Mouse (Mus musculus) heart, embryonic 11.5 days (tissue): ENCODE measurements at regions not wholly inside any gene's neighbourhood (a gene's known extent, or its start where the extent isn't known, plus 50 kb on each side); places are given as distances from the start of the nearest gene placed in this dataset.
"Not testable (repeated sequence)": the region's sequence is repeated elsewhere in the genome, so short reads cannot be mapped to it uniquely, and the experiment has no call there.

Source experiments
- ATAC-seq: fragments of 200-750 bp; cut with Nextera tagmentation; replicated peaks from 2 replicates; pipeline ENCODE4 v1.8.0; 2017; ENCODE audit warnings: moderate library complexity; ENCODE audit not compliant: insufficient number of reproducible peaks, low FRiP score, low TSS enrichment
- H3K27ac ChIP-seq: fragments of 300-500 bp; sonication (generic); 2 replicates; pipeline ENCODE4 v1.5.1; 2014; ENCODE audit warnings: mild to moderate bottlenecking, low read depth, low read length
- H3K27me3 ChIP-seq: fragments of 300-500 bp; sonication (generic); 2 replicates; pipeline ENCODE4 v1.6.1; 2014; ENCODE audit warnings: mild to moderate bottlenecking, low read length, mixed read lengths; ENCODE audit not compliant: control insufficient read depth, insufficient read depth
- H3K36me3 ChIP-seq: fragments of 300-500 bp; sonication (generic); 2 replicates; pipeline ENCODE4 v1.6.1; 2014; ENCODE audit warnings: mild to moderate bottlenecking, low read length, moderate library complexity, mixed read lengths; ENCODE audit not compliant: control insufficient read depth, insufficient read depth
- H3K4me1 ChIP-seq: fragments of 300-500 bp; sonication (generic); 2 replicates; pipeline ENCODE4 v1.6.1; 2014; ENCODE audit warnings: low read length; ENCODE audit not compliant: control insufficient read depth, insufficient read depth
- H3K4me2 ChIP-seq: fragments of 300-500 bp; sonication (generic); 2 replicates; pipeline ENCODE4 v1.6.1; 2014; ENCODE audit warnings: mild to moderate bottlenecking, moderate library complexity
- H3K4me3 ChIP-seq: fragments of 300-500 bp; sonication (generic); 2 replicates; pipeline ENCODE4 v1.5.1; 2014; ENCODE audit warnings: low read depth, low read length
- H3K9ac ChIP-seq: fragments of 300-500 bp; sonication (generic); 2 replicates; pipeline ENCODE4 v1.6.1; 2014; ENCODE audit warnings: mild to moderate bottlenecking, low read depth, low read length, moderate library complexity
- H3K9me3 ChIP-seq: fragments of 300-500 bp; sonication (generic); replicated peaks from 2 replicates; pipeline ENCODE4 v1.6.1; 2016; ENCODE audit warnings: low read length; ENCODE audit not compliant: control insufficient read depth
- WGBS: fragments of 180-500 bp; shearing (Covaris S2); extraction: QIAGEN DNeasy Blood & Tissue Kit; methylation state at CpG from one replicate; pipeline ENCODE4 v1.1.7; 2014; ENCODE audit not compliant: insufficient replicate concordance; 5-methylcytosine and 5-hydroxymethylcytosine counted together

DNA sequence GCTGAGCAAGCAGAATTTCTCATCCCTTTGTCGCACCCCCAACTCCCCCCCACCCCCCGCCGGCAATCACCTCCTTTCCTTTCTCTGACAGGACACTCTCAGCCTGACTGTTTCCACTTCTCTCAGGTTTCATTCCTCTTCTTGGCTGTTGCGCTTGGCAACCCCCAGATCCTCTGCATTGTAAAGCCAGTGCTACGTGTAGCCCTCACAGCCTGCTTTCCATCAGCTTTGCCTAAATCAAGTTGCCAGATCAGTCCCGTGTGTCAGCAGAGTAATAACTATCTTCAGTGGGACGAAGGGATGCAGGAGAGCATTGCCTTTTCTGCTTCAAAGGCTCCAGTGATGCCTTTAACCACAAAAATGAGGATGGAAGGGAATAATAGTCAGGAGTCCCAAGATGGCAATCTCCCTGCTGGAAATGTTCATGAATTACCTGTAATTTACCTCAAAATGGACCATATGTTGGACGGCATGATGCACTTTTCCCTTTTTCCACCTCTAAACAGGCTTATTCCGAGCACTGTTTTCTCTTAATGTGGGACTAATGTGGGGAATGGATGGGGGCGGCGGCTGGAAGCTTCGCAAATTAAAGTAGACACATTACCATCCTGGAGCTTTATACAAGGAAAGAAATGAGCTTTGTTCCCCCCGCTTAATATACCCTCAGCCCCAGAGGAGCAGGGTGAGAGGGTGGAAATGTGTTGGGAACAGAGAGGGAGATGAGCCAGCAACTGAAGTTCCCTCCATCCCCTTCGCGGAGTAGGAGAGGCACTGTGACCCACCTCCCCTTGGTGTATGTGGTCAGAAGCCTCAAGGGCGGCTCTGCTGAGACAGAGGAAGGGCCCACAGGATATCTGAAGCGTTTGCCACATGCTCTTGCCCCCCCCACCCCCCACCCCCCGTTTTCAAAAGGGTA, 168.3 kb upstream of the Npvf start:
- no peak for ATAC-seq
- H3K4me1 ChIP-seq, result peaks cover 9% of the 10 kb centered on the region
- no peak overlapping the region for H3K4me2 ChIP-seq
- H3K9ac ChIP-seq, result no peak overlapping the region
- no peaks in the 10 kb centered on the region for H3K9me3 ChIP-seq
- peak overlapping the region; percentile 13; the same call in 1 of the 2 replicates for H3K27ac ChIP-seq
- no peak overlapping the region for H3K4me3 ChIP-seq
- no peaks in the 10 kb centered on the region for H3K36me3 ChIP-seq
- WGBS, result 49% methylated on average over 18 of the region's 18 CpGs
- 0 out of 2 replicates have a peak, but pooled peaks cover 4% of the 10 kb centered on the region for H3K27me3 ChIP-seq

DNA sequence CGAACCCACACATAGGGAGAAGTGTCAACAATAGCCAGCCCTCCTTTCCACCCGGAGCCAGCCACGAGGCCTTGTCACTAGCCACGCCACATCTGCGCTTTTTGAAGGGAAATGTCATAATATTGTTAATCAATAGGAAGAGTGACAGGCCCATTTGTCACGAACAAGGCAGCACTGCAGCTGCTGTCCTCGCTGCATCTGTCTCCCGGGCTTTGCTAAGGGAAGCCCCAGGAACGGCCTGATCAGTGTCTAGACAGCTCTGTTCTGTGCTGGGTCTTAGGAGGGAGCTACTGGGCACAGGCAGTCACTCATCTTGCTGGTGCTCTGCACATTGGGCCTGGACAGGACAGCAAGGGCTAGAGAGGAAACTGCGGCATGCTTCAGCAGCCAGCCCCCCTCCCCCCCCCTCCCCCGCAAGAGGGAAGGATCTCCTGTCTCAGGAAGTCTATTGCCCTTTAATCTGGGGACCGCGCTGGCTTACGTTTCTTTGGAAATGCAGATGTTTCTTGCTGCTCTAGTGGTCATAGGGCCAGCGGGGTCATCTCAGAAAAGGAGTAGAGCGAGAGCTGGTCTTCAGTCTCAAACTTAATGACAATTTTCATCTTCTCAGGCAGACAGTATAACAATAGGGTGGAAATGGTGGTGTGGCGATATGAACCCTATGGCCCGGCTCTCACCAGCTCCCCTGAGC, 169.1 kb upstream of the Npvf start:
- Histone ChIP-seq H3K4me2 (0 out of 2 replicates have a peak overlapping the region, but pooled peaks have one; percentile 7), H3K27ac (no peak overlapping the region), H3K36me3 (no peaks in the 10 kb centered on the region), H3K27me3 (0 out of 2 replicates have a peak, but pooled peaks cover 4% of the 10 kb centered on the region), H3K4me3 (no peak overlapping the region), H3K4me1 (peaks cover 9% of the 10 kb centered on the region), H3K9me3 (no peaks in the 10 kb centered on the region), H3K9ac (no peak overlapping the region)
- 15% methylated on average over 17 of the region's 18 CpGs for WGBS
- ATAC-seq, result 0 out of 2 replicates have a peak, but pooled peaks have one; percentile 47

DNA sequence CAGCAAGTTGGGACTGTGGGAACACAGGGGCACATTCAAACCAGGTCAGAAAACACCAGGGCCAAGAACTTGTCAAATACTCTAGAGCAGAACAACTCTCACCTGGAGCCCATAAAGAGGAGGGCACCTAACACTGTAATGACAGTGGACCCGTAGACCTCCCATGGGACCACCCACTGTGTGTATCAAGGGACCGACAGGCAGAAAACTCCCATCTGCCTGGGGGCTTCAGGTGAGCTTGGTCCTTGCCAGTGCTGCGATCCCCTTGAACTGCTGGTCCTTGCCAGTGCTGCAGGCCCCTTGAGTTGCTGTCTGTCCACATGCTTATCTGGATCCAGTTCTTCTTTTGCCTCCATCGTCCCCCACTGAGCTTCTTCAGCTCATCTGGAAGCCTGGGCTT, 170.2 kb upstream of the Npvf start:
- Histone ChIP-seq H3K36me3 (no peaks in the 10 kb centered on the region), H3K9ac (no peak overlapping the region), H3K9me3 (no peaks in the 10 kb centered on the region), H3K4me1 (peaks cover 9% of the 10 kb centered on the region), H3K27ac (no peak overlapping the region), H3K4me3 (no peak overlapping the region), H3K4me2 (no peak overlapping the region), H3K27me3 (0 out of 2 replicates have a peak, but pooled peaks cover 4% of the 10 kb centered on the region)
- no peak for ATAC-seq
- 60% methylated on average over 4 of the region's 4 CpGs for WGBS

DNA sequence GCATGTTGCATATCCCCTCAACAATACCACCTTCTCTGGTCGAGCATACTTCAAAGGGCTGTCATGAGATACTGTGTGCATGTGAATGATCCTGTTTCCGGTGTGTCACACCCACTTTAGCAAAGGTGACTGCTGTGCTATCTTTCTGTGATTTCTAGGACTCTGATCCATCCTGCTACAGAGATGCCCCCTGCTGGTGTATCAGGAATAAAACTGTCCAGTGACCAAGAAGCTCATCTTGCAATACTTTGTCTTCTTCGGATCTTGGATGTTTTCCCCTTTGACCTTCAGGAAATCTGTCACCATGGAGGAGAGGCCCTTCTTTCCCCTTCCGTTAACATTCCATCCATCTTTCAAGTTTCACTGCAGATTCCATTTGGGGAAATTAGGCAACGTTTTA, 177.5 kb upstream of the Npvf start:
- WGBS, result 61% methylated on average over 5 of the region's 5 CpGs
- Histone ChIP-seq H3K4me1 (no peaks in the 10 kb centered on the region), H3K9me3 (no peaks in the 10 kb centered on the region), H3K27ac (no peak overlapping the region), H3K27me3 (no peaks in the 10 kb centered on the region), H3K4me2 (no peak overlapping the region), H3K9ac (no peak overlapping the region), H3K4me3 (no peak overlapping the region), H3K36me3 (no peaks in the 10 kb centered on the region)
- no peak for ATAC-seq

DNA sequence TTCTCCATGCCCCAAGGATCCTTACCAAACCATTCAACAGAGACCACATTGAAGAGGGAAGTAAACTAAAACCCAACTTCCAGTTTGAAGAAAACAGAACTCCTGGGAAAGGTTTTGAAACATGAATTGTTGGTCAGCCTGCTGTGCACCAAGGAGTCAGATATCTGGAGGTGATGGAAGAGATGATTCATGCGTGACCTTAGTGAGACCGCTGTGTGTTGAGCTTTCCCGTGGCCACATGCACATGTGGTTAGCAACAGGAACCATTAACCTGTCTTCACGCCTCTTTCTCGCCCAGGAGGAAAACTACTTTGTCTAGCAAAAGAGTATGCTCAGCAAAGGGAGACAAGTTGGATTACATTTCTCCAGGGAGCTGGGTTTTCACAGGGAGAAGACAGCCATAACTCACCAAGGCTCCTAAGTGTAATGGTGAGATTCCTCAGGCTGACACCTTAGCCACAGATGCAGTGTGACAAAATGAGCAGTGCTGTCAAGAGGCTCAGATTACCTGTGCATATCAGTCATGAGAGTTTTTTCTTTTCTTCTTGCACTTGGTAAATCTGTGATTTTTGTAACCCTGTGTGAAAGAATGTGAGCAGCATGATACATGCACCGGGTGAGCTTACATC, 181.9 kb upstream of the Npvf start:
- no peak overlapping the region for H3K9ac ChIP-seq
- H3K4me2 ChIP-seq, result no peak overlapping the region
- WGBS, result 85% methylated on average over 6 of the region's 6 CpGs

DNA sequence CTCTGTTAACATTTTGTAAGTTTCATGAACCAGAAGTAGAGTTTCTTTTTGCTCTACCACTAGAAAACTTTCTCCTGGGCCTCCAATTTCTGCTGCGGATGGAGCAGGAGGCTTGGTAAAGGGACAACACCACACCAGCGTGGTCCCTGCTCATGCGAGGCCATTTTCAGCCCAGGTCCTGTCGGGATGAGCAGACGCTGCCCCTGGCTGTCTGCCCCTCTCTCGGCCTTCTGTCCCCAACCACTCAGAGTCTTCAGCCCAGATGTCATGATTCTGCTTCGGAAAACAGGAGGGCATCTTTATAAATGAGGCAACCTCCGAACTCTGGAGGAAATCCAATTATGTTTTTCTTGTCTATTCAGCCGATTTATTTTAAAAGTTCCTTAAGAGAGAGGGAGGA, 186.6 kb upstream of the Npvf start:
- WGBS, result 70% methylated on average over 9 of the region's 9 CpGs
- H3K9me3 ChIP-seq, result no peaks in the 10 kb centered on the region
- no peaks in the 10 kb centered on the region for H3K27me3 ChIP-seq
- no peak overlapping the region for H3K9ac ChIP-seq
- H3K4me1 ChIP-seq, result no peaks in the 10 kb centered on the region
- H3K4me3 ChIP-seq, result no peak overlapping the region
- no peak overlapping the region for H3K27ac ChIP-seq
- no peaks in the 10 kb centered on the region for H3K36me3 ChIP-seq
- ATAC-seq, result no peak
- no peak overlapping the region for H3K4me2 ChIP-seq

More for the DNA sequence above, 181.9 kb upstream of the Npvf start:
- no peak overlapping the region for H3K4me3 ChIP-seq
- H3K9me3 ChIP-seq, result no peaks in the 10 kb centered on the region
- H3K4me1 ChIP-seq, result no peaks in the 10 kb centered on the region
- no peak overlapping the region for H3K27ac ChIP-seq
- no peaks in the 10 kb centered on the region for H3K36me3 ChIP-seq
- no peaks in the 10 kb centered on the region for H3K27me3 ChIP-seq
- no peak for ATAC-seq

DNA sequence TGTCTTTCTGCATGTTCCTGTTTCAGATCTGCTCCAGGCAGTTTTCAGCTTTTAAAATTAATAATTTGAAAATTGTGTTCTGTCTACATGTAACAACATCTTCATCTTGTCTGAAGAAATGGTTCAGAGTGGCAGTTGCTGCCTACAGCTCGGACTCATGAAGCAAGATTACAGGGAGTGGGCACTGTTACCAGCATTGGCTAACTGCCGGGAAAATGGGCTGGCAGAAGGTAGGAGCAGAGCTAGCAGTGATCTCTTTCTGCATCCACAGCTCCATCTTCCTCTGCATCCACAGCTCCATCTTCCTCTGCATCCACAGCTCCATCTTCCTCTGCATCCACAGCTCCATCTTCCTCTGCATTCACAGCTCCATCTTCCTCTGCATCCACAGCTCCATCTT, 191.0 kb upstream of the Npvf start:
- ATAC-seq, H3K36me3 ChIP-seq, H3K27ac ChIP-seq, H3K9me3 ChIP-seq, H3K4me3 ChIP-seq, H3K9ac ChIP-seq, H3K4me1 ChIP-seq, H3K4me2 ChIP-seq: not testable (repeated sequence)
- peaks cover 21% of the 10 kb centered on the region; the same call in 1 of the 2 replicates for H3K27me3 ChIP-seq
- 67% methylated on average over 2 of the region's 2 CpGs for whole genome bisulfite sequencing

DNA sequence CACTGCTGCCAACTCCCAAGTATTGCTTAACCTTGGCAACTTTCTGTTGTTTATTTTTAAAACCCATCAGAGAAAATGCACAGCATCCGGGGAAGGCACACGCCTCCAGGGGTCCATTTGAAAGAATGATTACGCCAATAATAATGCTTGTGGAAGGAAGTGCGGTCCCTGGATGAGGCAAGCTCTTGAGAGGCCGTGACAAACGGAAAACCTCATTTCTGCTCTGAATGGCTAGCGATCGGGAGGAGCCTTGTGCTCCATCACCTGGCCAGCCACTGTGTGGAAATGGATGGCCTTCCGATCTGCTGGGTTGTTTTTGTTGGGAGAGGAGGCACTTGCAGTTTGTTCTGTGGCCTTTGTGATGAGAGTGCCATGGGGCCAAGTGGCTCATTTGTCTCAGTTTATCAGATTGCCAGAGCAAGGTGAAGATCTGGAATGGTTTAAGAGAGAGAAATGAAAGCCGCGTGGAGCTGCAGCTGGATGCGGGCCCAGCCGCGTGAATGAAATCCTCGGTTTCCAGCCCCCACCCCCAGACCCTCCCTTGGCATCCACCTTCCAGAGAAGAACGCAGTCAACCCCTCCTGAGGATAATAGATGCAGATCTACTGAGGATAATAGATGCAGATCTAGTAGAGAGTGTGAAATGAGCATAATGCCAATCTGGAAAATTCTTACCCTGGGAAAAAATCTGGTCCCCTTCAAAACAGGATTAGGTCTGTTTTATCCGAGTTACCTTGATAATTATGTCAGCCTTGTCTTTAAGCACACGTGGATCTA, 192.7 kb upstream of the Npvf start:
- Histone ChIP-seq H3K4me3 (no peak overlapping the region), H3K36me3 (no peaks in the 10 kb centered on the region), H3K9me3 (no peaks in the 10 kb centered on the region), H3K27me3 (peaks cover 21% of the 10 kb centered on the region; the same call in 1 of the 2 replicates), H3K27ac (no peak overlapping the region), H3K4me2 (no peak overlapping the region), H3K9ac (no peak overlapping the region), H3K4me1 (no peaks in the 10 kb centered on the region)
- no peak for ATAC-seq
- 72% methylated on average over 18 of the region's 18 CpGs for WGBS
